Mouse (Mus musculus) liver, embryonic 14.5 days (tissue): ENCODE results near the gene Tnfrsf9.
A peak's percentile ranks its signal among the peaks of the same experiment; 100 is the strongest.

Source experiments
- CTCF ChIP-seq: IDR thresholded peaks from 2 replicates; pipeline ENCODE4 v1.5.1; 2016; ENCODE audit warnings: antibody characterized with exemption, low read depth, control low read depth
- EP300 ChIP-seq: IDR thresholded peaks from 2 replicates; pipeline ENCODE4 v1.6.1; 2016; ENCODE audit warnings: antibody characterized with exemption, low read depth

- TF ChIP-seq CTCF (peak; percentile 78), EP300 (no peak)
Measured at GRCm38 (mm10) chr4:150925923-150926322, 11.6 kb downstream of the Tnfrsf9 start.
